ENCODE assay signal across 15 mouse cellular contexts in the genomic region with DNA sequence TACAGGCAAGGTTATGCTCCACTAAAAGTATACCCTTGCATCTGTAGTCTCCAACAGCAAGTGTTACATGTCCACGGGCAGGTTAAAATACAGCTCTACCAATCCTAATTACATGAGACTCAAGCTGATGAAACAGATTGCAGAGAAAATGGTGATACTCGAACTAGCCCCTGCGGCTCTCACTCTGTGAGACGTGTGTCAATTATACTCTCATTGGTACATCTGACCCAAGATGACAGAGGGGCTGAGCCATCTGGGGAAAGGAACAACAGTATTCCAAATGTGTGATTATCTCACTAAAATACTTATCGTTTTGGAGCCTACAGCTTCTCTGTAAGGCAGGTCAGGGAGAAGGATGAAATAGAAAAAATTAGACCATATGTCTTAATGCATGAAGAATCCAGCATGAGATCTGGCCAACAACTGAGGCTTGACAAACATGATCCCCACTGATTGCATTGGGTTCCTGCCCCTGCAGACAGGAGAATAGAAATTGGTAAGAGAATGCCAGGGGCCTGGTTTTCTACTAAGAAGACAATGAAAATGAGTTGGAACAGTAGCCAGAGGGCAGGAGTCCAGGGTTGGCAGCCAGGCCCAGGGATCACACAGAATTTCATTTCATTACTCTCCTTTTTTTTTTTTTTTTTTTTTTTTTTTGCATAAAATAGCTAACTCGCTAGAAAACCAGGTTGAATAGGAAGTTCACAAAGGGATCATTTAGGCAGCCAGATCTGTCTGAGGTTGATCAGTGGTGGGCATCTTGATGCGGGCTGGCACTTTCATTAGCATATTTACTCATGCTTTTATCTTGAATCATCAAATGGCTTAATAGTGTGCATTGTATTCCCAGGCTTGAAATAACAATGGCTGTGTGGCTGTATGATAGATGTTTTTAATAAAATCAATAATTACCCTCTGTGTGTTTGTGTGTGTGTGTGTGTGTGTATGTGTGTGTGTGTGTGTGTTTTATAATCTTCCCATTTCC.
DNase-seq lines count a peak whose midpoint lies in the region; ATAC-seq and TF ChIP-seq lines count a peak whose summit lies in the region.
"Had no signal": no experiment of that assay in that cellular context is flagged by ENCODE, and none has a peak within 500 bp of the region (broad histone marks: within the 10 kb centered on the region; RNA-seq: fewer than 3 reads in every experiment).

No protein-coding gene starts in this region.

- CTCF ChIA-PET in Patski (lab: Charles Lee): no interaction called here

- no peak overlapping the region for H3K4me2 ChIP-seq in kidney, embryonic 14.5 days (replicated peaks; ENCODE audit: low read depth, low read length)
- H3K4me2 ChIP-seq: liver, embryonic 12.5 days had no signal

- no peaks in the 10 kb centered on the region for H3K36me3 ChIP-seq in kidney, embryonic 14.5 days (ENCODE audit: control insufficient read depth, insufficient read depth, low read length)
- H3K36me3 ChIP-seq: embryonic facial prominence, embryonic 10.5 days; liver, embryonic 12.5 days had no signal

- in situ Hi-C loops in Patski (cut with MboI; ENCODE audit: low pct_unique_long_range_greater_than_20kb): no loop called here

- H3K9ac ChIP-seq in kidney, embryonic 14.5 days (ENCODE audit: low read depth, low read length): no peak overlapping the region
- H3K9ac ChIP-seq: liver, embryonic 12.5 days had no signal

- H3K4me1 ChIP-seq in kidney, embryonic 14.5 days (ENCODE audit: control insufficient read depth, insufficient read depth, low read length): no peaks in the 10 kb centered on the region
- H3K4me1 ChIP-seq: embryonic facial prominence, embryonic 10.5 days; liver, embryonic 12.5 days had no signal

- no peak for TF ChIP-seq CTCF in Patski (IDR thresholded peaks at IDR 0.05)

- H3K27ac ChIP-seq in kidney, embryonic 14.5 days (ENCODE audit: low read depth, low read length): no peak overlapping the region
- H3K27ac ChIP-seq: embryonic facial prominence, embryonic 10.5 days; left cerebral cortex, adult 2 months; liver, embryonic 12.5 days had no signal

- H3K9me3 ChIP-seq in kidney, embryonic 14.5 days (ENCODE audit: control insufficient read depth, low read length): no peaks in the 10 kb centered on the region
- H3K9me3 ChIP-seq: embryonic facial prominence, embryonic 10.5 days; liver, embryonic 12.5 days had no signal

- no peak for ATAC-seq in kidney, embryonic 14.5 days (ENCODE audit: low FRiP score, low TSS enrichment)
- ATAC-seq in Patski: peak; percentile 39
- ATAC-seq: intestine, postnatal 0 days; liver, embryonic 12.5 days had no signal

- WGBS in kidney, embryonic 14.5 days: 87% methylated on average over 7 of the region's 7 CpGs

- peak; percentile 1 for DNase-seq in kidney, postnatal 14 days
- peak; percentile 17 for DNase-seq in MN1 (ENCODE audit: low spot score)
- peak; percentile 12 for DNase-seq in Patski (ENCODE audit: low read depth, low spot score)
- DNase-seq in cerebellum, postnatal 14 days: peak; percentile 76 to 82
- DNase-seq in lung, adult 18-20 months: no peak
- no peak for DNase-seq in frontal cortex, postnatal 14 days (ENCODE audit: low spot score in 2 of 2)
- DNase-seq: heart, adult 11 months; heart, postnatal 14 days; lung, postnatal 14 days; thymus, adult 18-20 months had no signal

- POLR2A ChIA-PET in Patski (lab: Charles Lee): no interaction called here

- H3K4me3 ChIP-seq in kidney, embryonic 14.5 days (ENCODE audit: low read length): no peak overlapping the region
- H3K4me3 ChIP-seq: embryonic facial prominence, embryonic 10.5 days; left cerebral cortex, adult 2 months; liver, embryonic 12.5 days had no signal

- no peaks in the 10 kb centered on the region for H3K27me3 ChIP-seq in kidney, embryonic 14.5 days (ENCODE audit: control insufficient read depth, insufficient read depth, low read length)
- no peaks in the 10 kb centered on the region for H3K27me3 ChIP-seq in Patski
- H3K27me3 ChIP-seq: liver, embryonic 12.5 days had no signal

Comparison
In these comparisons a context has a peak if more than half of its experiments do, and no peak if none do; other contexts are left out.
1. DNase-seq: peak in kidney, postnatal 14 days (single experiment), MN1 (single experiment), Patski (single experiment) and cerebellum, postnatal 14 days (2 of 2); none in lung, adult 18-20 months (0 of 2) and frontal cortex, postnatal 14 days (0 of 2).